Mouse (Mus musculus) monocyte, adult 2 months (primary cell): ENCODE measurements at regions not wholly inside any gene's neighbourhood (a gene's known extent, or its start where the extent isn't known, plus 50 kb on each side); places are given as distances from the start of the nearest gene placed in this dataset.

ENCODE experiments used
- DNase-seq, 2 experiments: peaks; one replicate each; pipeline ENCODE4 v3.0.0; 2022; ENCODE audit warnings: low spot score in 2 of 2, low read depth in 1 of 2

DNA sequence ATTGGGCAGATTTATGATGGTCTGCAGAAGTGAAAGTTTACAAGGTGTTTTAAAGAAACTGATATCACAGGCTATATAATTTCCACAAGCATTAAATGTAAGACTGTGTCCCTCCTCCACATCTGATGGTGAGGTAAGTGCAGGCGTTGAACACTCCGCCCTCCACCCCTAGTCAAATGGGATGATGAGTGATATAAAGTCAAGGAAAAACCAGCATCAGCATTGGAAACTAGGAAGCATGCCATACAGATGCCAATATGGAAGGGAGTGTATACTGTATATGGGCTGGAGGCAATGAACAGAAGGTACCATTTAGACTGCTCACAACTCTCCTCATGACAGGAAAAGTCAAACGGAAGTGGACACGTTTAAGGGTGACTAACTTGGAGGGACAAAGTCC is 468.5 kb upstream of the Gm26657 start:
- no peak for DNase-seq

DNA sequence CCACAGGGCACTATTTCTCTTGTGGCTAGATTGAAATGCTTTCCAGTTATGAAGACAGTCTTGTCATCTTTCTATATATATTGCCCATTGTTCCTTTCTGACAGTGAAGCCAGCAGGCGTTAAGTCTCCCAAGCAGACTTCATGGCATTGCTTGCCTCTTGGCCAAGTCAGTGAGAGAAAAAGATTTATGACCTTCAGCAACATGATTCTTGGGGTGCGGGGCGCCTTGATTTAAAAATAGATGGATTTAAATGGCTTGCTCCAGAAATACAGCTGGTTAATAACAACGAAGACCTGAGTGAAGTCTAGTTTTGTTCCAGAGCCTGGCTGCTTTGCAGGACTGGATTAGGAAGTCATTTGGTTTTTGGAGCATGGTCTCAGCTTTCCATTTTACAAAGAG is 475.2 kb upstream of the Gm26657 start:
- DNase-seq = no peak

DNA sequence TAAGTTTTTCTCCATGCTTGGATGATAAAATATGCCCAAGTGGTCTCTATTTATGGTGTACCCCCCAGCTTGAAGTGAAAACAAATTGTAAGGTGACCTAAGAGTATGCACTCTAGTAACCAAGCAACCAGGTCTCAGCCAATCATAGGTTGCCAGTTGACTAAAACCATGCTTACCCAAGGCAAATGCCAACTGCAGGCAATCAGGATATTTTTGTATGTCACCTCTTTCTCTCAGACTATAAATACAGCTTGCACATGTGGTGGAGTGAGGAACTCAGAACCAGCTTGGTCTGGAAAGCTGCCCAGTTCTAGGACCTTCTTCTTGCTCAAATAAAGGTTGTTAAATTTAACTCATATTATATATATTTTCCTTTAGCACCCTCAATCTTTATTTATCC is 476.0 kb upstream of the Gm26657 start:
- no peak for DNase-seq

DNA sequence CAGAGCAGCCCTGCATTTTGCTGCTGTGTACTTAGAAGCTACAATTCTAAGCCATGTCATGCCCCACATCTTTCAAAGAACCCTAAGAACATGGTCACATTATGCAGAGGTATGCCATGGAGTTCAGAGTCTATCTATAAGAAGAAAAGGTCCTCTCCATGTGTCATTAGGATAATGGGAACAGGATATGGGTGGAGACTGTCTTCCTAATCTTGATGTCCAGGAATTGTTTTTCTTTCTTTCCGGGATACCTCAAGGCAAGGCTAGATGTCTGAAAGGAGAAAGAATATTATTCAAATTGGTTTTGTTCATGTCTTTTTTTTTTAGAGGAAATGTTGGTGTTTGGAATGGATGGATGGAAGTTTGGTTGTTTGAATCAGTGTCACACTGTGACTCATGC is 477.3 kb upstream of the Gm26657 start:
- DNase-seq = no peak

DNA sequence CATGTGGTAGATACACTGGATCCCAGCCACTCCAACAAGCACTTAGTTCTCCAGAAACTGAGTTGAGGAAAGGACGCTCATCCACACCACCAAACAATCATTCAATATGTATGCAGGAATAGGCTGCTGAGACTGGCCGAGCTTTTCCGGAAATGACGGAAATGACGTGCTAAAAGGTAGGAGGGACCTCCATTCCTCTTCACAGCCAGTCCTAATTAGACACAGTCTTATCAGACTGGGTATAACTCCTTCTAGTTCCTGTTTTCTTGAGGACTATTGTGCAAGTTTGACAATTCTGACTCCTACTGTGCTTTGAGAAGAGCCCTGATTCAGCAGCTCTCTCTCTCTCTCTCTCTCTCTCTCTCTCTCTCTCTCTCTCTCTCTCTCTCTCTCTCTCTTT is 477.9 kb upstream of the Gm26657 start:
- DNase-seq = peak in 1 of 2 experiments; percentile 1

DNA sequence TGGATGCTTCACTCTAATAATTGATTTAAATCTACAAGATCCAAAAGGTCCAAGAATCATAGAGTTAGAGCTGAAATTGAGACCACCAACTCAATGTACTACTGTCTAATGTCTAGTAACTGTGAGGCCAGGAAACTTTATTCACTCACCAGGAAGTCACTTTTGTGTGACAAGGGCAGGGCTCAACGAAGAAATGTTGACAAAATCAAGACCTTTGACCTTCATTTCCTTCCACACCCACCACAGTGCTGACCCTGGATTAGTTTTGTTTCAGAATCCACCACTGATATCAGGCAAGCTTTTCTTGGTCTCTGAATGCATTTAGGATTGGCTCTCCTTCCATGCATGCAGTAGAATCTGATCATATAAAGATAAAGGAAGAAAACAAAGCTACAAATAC is 487.5 kb upstream of the Gm26657 start:
- DNase-seq = no peak

DNA sequence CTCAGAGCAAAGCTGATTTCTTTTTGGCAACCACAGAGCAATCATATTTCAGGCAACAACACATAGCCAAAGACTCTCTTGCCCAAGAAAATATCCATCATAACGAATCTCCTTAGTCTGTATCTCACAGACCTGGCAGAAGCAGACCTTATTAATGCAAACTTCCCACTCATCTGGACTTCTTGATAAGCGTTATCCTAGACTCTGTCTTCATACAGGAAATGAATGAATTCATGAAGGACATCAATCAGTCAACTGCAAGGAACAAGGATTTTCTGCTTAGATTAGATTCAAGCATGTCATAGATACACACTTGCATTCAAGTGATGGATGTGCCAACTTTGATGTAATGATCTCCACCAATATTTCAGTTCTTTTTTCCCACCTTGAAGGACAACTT is 488.1 kb upstream of the Gm26657 start:
- DNase-seq = no peak

DNA sequence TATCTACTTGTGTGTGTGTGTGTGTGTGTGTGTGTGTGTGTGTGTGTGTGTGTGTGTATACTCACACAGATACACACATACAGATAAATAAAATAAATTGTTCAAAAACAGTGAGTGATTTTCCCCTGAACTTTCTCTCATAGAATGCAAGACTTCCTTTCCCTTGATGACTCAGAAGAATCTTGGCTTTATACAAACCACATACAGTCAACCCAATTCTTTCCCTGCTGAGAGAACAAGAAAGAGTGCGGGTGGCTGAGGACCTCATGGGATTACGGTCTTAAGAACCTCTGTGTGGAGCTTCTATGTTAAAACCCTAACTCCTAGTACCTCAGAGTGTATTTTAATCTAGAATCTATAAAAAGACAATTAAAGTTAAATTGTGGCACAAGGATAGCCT is 489.3 kb upstream of the Gm26657 start:
- no peak for DNase-seq

DNA sequence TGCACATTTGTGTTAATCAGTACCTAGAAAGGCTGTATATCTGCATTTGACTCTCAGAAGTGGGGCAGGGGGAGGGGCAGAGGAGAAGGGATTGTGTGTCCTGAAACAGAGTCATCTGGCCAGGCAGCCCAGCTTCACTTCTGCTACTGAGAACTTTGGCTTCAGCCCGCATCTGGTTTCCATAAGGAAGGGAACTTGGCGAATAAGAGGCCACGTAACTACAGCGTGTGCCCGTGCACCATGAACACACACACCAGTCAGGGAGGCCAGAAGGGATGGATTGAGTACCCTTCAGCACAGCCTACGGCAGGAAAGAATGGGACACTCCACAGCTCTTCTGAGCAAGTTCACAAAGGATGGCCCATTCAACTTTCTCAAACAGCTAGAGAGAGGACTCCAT is 496.0 kb upstream of the Gm26657 start:
- no peak for DNase-seq

DNA sequence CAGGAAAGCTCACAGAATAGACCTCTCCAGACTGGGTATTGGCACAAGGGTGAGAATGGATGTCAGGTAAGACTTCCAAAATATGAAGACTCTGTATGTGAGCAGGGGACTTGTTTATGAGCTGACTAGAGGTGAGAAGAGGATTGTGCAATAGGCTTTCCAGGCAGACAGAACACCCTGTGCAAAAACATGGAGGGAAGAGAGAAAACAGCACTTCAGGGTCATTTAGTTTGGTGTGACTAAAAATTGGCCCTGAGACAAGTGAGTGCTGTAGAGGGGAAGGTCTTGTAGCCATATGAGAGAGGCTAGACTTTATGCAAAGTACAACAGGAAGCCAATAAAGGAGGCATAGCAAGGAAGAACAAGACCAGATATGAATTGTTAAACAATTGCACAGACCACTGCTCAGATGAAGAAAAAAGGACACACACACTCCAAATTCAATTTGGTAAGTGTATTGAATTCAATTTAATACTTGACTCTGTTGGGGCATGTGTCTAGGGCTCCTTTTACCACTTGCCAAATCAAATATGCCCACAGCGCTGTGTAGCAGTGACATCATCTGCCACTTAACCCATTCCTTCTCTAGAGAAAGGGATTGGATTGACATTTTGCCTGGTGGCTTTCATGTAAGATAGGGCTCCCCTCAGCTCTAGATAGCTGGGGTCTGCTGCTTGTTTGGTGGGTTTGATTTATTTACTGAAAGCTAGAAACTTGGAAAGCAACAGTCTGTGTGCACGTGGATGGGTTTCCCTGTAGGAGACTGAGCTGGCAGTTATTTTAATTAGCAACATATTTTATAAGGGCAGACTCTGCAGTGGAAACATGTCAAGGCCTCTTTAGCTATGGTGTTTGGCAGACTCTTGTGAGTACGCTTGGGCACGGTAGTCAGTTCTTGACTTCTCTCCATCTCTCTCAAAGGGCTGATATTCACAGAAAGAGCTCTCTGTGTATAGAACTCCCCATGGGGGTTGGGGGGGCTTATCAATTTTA is 501.1 kb upstream of the Gm26657 start:
- no peak for DNase-seq

DNA sequence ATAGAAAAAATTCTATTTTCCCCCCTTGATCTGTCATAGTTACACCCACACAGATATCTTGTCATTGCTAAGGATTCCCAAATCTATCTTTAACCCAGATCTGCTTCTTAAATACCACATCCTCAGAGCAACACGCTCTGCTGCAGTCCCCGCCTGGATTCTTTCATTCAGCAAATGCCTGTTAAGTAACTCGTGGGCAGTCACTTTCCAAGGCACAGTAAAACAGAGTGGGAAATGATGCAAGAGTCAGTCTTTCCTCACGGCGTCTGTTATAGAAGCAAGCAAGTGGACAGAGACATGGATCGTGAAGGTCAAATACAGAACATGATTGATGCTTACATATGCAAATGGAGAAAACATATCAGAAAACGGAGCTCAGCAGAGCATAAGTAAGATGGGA is 508.5 kb upstream of the Gm26657 start:
- DNase-seq = no peak

DNA sequence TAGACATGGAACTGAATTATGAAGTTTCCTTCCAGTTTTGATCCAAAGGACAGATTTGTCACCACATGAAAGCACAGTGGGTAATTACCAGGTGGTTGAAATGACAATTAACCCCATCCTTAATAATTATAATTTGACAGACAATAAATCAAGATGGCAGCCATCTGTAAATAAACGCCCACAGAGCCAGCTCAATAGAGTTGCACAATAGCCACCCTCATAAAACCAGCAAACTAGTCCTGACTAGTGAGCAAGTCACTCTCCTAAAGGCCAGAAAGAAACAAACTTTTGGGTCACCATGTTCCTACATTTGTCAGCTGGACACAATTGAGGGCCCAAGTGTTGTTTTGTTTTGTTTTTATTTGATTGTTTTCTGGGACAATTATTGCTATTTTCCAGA is 509.4 kb upstream of the Gm26657 start:
- DNase-seq = no peak

DNA sequence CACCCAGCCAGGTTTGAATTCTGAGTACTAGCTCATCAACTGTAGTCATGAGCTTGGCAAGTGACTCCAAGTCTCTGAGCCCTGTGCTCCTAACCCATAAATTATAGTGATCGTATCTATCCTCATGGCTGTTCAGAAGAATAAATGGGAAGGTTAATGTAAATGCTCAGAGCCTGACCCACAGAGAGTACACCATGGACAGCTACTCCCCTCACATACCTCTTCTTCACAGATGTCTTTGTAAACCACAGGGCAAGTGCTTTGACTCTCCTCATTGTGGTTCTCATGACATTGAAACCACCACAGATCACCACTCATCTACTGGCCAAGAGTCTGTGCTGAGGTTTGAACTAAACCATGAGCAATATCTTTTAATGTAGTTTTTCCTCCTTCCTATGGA is 513.4 kb upstream of the Gm26657 start:
- no peak for DNase-seq

DNA sequence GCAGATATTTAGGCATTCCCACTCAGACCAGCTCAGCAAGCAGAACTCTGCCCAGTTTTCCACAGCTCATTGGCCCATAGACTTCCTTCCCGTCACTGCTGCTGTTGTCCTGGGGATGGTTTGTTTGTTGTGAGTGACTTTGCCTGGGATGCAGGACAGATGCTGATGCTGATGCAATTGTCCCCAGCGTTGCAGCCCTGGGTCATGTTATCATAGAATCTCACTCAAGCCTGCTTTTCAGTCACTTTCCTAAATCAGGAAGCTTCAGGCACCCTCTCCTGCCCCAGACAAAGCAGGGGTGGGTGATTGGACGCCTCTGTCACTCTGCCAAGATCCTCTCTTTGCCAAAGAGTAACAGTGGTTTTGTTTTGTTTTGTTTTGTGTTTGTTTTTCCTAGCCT is 515.3 kb upstream of the Gm26657 start:
- DNase-seq = no peak

DNA sequence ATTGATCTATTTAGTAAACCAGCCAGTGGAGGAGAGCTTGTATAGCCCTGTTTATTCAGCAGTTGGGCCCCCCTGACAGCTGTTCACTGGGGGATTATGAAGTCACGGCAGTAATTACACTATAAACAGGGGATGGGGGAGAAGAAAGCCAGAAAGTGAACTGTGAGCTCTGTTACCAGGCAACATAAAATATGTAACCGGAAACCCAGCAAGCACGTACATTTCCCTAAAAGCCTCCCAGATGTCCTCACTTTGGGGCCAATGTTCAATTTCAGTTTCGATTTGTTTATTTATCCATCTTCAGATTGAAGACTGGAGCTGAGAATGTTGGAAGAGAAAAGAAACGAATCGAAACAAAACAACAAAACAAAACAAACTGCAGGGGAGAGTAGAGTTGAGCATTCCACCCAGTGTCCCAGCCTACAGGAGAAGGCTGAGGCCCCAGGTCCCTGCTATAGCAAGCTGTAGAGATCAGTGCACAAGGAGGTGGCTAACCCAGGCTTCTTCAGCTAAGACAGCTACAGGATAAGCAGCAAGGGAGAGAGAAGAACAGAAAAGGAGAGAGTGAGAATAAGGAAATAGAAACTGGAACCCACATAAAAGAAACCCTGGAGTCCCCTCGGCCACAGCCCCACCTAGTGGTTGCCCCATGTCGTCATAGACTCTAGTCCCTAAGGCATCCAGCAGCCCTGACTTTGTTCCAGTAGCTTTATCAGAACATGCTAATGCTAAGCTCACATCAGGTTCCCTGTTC is 517.7 kb upstream of the Gm26657 start:
- peak; percentile 12 to 42 for DNase-seq

DNA sequence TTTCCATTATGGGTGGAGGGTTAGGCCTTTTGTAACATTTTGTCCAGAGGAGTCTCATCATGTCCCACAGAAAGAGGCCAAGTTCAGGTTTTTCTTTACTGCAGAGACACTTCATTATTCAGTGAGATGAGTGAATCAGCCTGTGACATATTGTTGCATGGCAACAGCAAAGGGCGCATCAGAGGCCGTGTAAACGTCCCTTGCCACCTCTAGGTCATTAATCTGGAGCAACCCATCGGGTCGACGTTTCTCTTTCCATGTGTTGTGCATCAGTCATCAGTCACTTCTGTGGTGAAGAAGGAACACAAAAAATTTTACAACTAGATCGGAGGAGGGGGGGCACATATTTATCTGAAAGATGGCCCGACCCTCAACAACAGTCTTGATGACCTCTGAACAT is 519.3 kb upstream of the Gm26657 start:
- DNase-seq = no peak

DNA sequence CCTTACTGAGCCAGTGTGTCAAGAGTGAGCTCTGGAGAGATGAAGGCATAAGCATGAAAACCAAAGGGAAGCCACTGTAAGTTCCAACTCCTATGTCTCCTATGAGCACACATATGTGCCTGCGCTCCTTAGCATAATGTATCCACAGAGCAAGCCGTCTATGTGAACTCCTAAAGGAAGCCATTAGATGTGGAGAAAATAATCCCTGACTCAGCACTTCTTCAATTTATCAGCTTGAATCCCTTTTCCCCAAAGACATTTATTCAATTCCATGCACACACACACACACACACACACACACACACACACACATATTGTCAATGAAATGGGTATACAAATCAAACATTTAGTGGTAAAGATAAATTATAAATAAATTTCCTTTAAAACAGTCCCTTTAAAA is 530.4 kb upstream of the Gm26657 start:
- DNase-seq = no peak

DNA sequence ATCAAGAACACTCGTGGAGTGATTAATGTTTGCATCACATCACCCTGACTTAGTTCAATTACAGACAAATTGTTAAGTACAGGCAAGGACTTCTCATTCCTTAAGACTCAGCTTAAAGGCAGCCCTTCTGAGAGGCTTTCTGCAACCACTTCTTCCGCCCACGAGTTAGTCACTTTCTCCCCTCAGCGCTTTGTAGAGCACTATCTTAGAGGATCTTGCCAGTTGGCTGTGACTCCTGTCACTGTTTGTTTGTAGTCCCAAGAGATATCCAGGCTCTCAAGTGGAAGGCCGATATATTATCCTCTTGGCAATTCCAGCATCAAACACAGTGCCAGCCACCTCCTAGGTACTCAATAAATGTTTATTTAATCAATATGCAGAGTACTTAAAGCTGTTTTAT is 532.1 kb upstream of the Gm26657 start:
- DNase-seq = no peak

DNA sequence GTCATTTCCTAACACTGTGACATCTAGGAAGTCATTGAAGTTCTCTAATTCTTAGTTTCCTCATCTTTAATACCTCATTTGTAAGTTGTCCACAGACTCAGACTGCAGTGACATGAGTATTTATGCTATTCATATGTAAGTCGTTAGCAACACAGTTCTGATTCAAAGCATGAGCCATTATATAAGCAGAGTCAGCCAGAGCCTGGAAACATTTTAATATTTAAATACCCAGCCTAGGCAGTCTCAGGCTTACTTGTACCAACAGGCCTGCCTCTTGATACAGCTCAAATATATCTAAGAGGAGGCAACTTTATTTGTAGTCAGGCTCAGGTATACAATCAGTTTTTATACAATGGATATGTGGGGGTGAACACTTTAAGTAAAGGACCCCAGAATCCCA is 534.8 kb upstream of the Gm26657 start:
- DNase-seq = no peak

DNA sequence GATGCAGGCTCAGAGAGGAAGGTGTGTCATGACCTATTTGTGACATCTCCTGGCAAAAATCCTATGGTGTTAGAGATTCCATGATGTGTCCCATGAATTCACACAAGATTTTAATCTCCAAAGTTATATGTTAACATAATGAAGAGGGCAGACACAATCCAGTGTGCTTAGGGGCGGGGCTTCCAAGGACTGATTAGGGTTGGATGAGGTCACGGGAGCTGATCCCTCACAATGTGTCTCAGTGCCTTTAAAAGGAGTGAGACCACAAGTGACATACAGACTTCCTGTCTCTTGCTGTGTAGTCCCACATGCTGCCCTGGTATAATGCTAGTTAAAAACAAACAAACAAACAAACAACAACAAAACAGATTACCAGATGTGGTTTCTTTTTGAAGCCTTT is 546.5 kb upstream of the Gm26657 start:
- DNase-seq = no peak

DNA sequence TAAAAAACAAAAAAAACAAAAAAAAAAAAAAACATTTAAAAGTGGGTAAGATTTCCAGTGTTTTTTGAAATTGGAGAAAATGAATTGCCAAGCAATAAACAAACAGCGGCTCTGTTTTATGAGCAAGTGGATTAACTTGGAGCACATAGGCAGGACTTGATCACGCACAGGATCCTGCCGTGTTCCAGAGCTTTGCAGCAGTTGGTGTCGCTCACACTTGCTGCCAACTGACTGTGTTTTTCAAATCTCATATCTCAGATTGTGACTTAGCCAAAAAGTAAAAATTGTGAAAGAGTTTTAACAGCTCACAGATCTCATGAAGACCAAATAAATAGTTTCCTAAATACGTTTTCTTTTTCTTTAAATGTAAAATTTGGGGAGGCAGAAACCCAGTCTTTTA is 547.4 kb upstream of the Gm26657 start:
- DNase-seq = no peak

DNA sequence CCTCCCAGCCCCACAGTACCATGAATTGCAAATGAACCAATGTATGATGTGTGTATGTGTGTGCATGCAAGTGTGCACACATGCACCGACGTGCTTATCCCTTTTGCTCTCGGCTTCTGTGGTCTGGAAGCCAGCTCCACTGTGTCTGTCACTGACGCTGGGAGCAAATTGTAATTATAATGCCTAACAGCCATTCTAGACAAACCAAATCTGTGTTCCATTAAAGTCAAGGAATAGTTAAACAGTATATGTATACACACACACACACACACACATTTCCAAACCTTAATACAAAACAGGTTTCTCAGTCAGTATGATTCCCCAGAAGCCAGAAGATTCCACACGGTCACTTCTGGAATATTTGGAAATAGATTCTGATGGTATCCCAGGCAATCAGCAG is 560.3 kb upstream of the Gm26657 start:
- no peak for DNase-seq
